Mouse (Mus musculus): ENCODE results near the gene Ikzf2. TPM values are rescaled to one million over a fixed set of nuclear protein-coding genes. Genes with fewer than 3 reads are reported as not detected.

The Ikzf2 gene
- 12.9 and 13.7 TPM in 2 replicates for polyA plus RNA-seq (2011; ENCODE audit: insufficient read depth, insufficient read length, low read depth, missing spikeins)

- Histone ChIP-seq H3K9me3 (replicated peaks; ENCODE audit: control insufficient read depth, insufficient read depth, low read length, poor library complexity, severe bottlenecking) (no peaks in the 10 kb centered on the region), H3K4me1 (ENCODE audit: control insufficient read depth, insufficient read depth, low read length) (no peaks in the 10 kb centered on the region), H3K4me3 (ENCODE audit: low read depth, low read length) (peak within 1 kb of the TSS; percentile 93)
Measured at GRCm38 (mm10) chr1:69687076-69687991, at the start of gene Ikzf2. Ikzf2 (minus strand) TSS chr1:69687245.

GRCm38 (mm10) chr1:69729729-69730128, 42.7 kb upstream of the Ikzf2 start:
- Histone ChIP-seq H3K27me3 (ENCODE audit: control insufficient read depth, insufficient read depth, low read length, poor library complexity, severe bottlenecking) (no peaks in the 10 kb centered on the region), H3K36me3 (ENCODE audit: control insufficient read depth, insufficient read depth, low read length, poor library complexity, severe bottlenecking) (no peaks in the 10 kb centered on the region), H3K27ac (ENCODE audit: insufficient read depth, low read length) (no peak overlapping the region), H3K9me3 (replicated peaks; ENCODE audit: control insufficient read depth, insufficient read depth, low read length, poor library complexity, severe bottlenecking) (peaks cover 3% of the 10 kb centered on the region; the same call in 1 of the 2 replicates), H3K9ac (ENCODE audit: low read depth, poor library complexity, severe bottlenecking) (no peak overlapping the region), H3K4me1 (ENCODE audit: control insufficient read depth, insufficient read depth, low read length) (no peaks in the 10 kb centered on the region), H3K4me3 (ENCODE audit: low read depth, low read length) (no peak overlapping the region)
- TF ChIP-seq CTCF (IDR thresholded peaks at IDR 0.05; ENCODE audit: low read depth, low read length) (no peak), POLR2A (IDR thresholded peaks at IDR 0.05; ENCODE audit: insufficient read depth, low read length) (no peak), EP300 (IDR thresholded peaks at IDR 0.05; ENCODE audit: insufficient read depth, low read depth, low read length) (no peak)

More at GRCm38 (mm10) chr1:69687076-69687991, at the start of gene Ikzf2:
- H3K9ac ChIP-seq (ENCODE audit: low read depth, poor library complexity, severe bottlenecking): peak within 1 kb of the TSS; percentile 94
- no peaks in the 10 kb centered on the region for H3K36me3 ChIP-seq (ENCODE audit: control insufficient read depth, insufficient read depth, low read length, poor library complexity, severe bottlenecking)
- H3K27ac ChIP-seq (ENCODE audit: insufficient read depth, low read length): peak within 1 kb of the TSS; percentile 85; the same call in 1 of the 2 replicates
- H3K27me3 ChIP-seq (ENCODE audit: control insufficient read depth, insufficient read depth, low read length, poor library complexity, severe bottlenecking): peaks cover 3% of the 10 kb centered on the region; the same call in 1 of the 2 replicates
- TF ChIP-seq EP300 (IDR thresholded peaks at IDR 0.05; ENCODE audit: insufficient read depth, low read depth, low read length): no peak
- TF ChIP-seq CTCF (IDR thresholded peaks at IDR 0.05; ENCODE audit: low read depth, low read length): no peak
- no peak for TF ChIP-seq POLR2A (IDR thresholded peaks at IDR 0.05; ENCODE audit: insufficient read depth, low read length)

GRCm38 (mm10) chr1:69729031-69729679, 42.1 kb upstream of the Ikzf2 start:
- Histone ChIP-seq H3K27me3 (ENCODE audit: control insufficient read depth, insufficient read depth, low read length, poor library complexity, severe bottlenecking) (no peaks in the 10 kb centered on the region), H3K27ac (ENCODE audit: insufficient read depth, low read length) (peak overlapping the region; percentile 48), H3K9ac (ENCODE audit: low read depth, poor library complexity, severe bottlenecking) (no peak overlapping the region), H3K36me3 (ENCODE audit: control insufficient read depth, insufficient read depth, low read length, poor library complexity, severe bottlenecking) (no peaks in the 10 kb centered on the region), H3K4me3 (ENCODE audit: low read depth, low read length) (no peak overlapping the region), H3K4me1 (ENCODE audit: control insufficient read depth, insufficient read depth, low read length) (no peaks in the 10 kb centered on the region), H3K9me3 (replicated peaks; ENCODE audit: control insufficient read depth, insufficient read depth, low read length, poor library complexity, severe bottlenecking) (peaks cover 3% of the 10 kb centered on the region; the same call in 1 of the 2 replicates)
- TF ChIP-seq CTCF (IDR thresholded peaks at IDR 0.05; ENCODE audit: low read depth, low read length): no peak
- TF ChIP-seq EP300 (IDR thresholded peaks at IDR 0.05; ENCODE audit: insufficient read depth, low read depth, low read length): no peak
- TF ChIP-seq POLR2A (IDR thresholded peaks at IDR 0.05; ENCODE audit: insufficient read depth, low read length): no peak

GRCm38 (mm10) chr1:69727968-69728367, 40.9 kb upstream of the Ikzf2 start:
- Histone ChIP-seq H3K9me3 (replicated peaks; ENCODE audit: control insufficient read depth, insufficient read depth, low read length, poor library complexity, severe bottlenecking) (peaks cover 3% of the 10 kb centered on the region; the same call in 1 of the 2 replicates), H3K9ac (ENCODE audit: low read depth, poor library complexity, severe bottlenecking) (no peak overlapping the region), H3K36me3 (ENCODE audit: control insufficient read depth, insufficient read depth, low read length, poor library complexity, severe bottlenecking) (no peaks in the 10 kb centered on the region), H3K27me3 (ENCODE audit: control insufficient read depth, insufficient read depth, low read length, poor library complexity, severe bottlenecking) (no peaks in the 10 kb centered on the region), H3K4me3 (ENCODE audit: low read depth, low read length) (no peak overlapping the region), H3K4me1 (ENCODE audit: control insufficient read depth, insufficient read depth, low read length) (no peaks in the 10 kb centered on the region), H3K27ac (ENCODE audit: insufficient read depth, low read length) (no peak overlapping the region)
- TF ChIP-seq EP300 (IDR thresholded peaks at IDR 0.05; ENCODE audit: insufficient read depth, low read depth, low read length) (peak; percentile 60), POLR2A (IDR thresholded peaks at IDR 0.05; ENCODE audit: insufficient read depth, low read length) (no peak), CTCF (IDR thresholded peaks at IDR 0.05; ENCODE audit: low read depth, low read length) (no peak)

GRCm38 (mm10) chr1:69717107-69717506, 30.1 kb upstream of the Ikzf2 start:
- Histone ChIP-seq H3K4me1 (ENCODE audit: control insufficient read depth, insufficient read depth, low read length) (no peaks in the 10 kb centered on the region), H3K36me3 (ENCODE audit: control insufficient read depth, insufficient read depth, low read length, poor library complexity, severe bottlenecking) (no peaks in the 10 kb centered on the region), H3K9ac (ENCODE audit: low read depth, poor library complexity, severe bottlenecking) (no peak overlapping the region), H3K27ac (ENCODE audit: insufficient read depth, low read length) (no peak overlapping the region), H3K4me3 (ENCODE audit: low read depth, low read length) (no peak overlapping the region), H3K27me3 (ENCODE audit: control insufficient read depth, insufficient read depth, low read length, poor library complexity, severe bottlenecking) (no peaks in the 10 kb centered on the region), H3K9me3 (replicated peaks; ENCODE audit: control insufficient read depth, insufficient read depth, low read length, poor library complexity, severe bottlenecking) (no peaks in the 10 kb centered on the region)
- no peak for TF ChIP-seq CTCF (IDR thresholded peaks at IDR 0.05; ENCODE audit: low read depth, low read length)
- TF ChIP-seq EP300 (IDR thresholded peaks at IDR 0.05; ENCODE audit: insufficient read depth, low read depth, low read length): no peak
- TF ChIP-seq POLR2A (IDR thresholded peaks at IDR 0.05; ENCODE audit: insufficient read depth, low read length): no peak

Measured in ES-Bruce4 (cell line).